Mouse (Mus musculus) MEL-GATA-1-ER (cell line): ENCODE measurements around the gene Hic1.

Experiments
- DNase-seq: peaks from one replicate; pipeline ENCODE4 v3.0.0-alpha.2; 2012; ENCODE audit warnings: low read depth; ENCODE audit errors: extremely low read depth

Gene Hic1

GRCm38 (mm10) chr11:75169405-75170080, at the start of gene Hic1:
Gene Hic1, minus strand, starts transcription at chr11:75169519.
- DNase-seq = no peak

GRCm38 (mm10) chr11:75214081-75214950, 45.0 kb upstream of the Hic1 start:
- no peak for DNase-seq

GRCm38 (mm10) chr11:75213372-75214080, 44.2 kb upstream of the Hic1 start:
- no peak for DNase-seq

- DNase-seq = no peak
Observed at GRCm38 (mm10) chr11:75212876-75213275, 43.6 kb upstream of the Hic1 start.

- DNase-seq = no peak
Observed at GRCm38 (mm10) chr11:75212031-75212667, 42.8 kb upstream of the Hic1 start.

- no peak for DNase-seq
Observed at GRCm38 (mm10) chr11:75210755-75211154, 41.4 kb upstream of the Hic1 start.

- no peak for DNase-seq
Observed at GRCm38 (mm10) chr11:75210093-75210492, 40.8 kb upstream of the Hic1 start.

GRCm38 (mm10) chr11:75209363-75209762, 40.0 kb upstream of the Hic1 start:
- DNase-seq = no peak

GRCm38 (mm10) chr11:75206347-75206746, 37.0 kb upstream of the Hic1 start:
- no peak for DNase-seq

- no peak for DNase-seq
Observed at GRCm38 (mm10) chr11:75204472-75204871, 35.2 kb upstream of the Hic1 start.

GRCm38 (mm10) chr11:75203926-75204325, 34.6 kb upstream of the Hic1 start:
- no peak for DNase-seq

GRCm38 (mm10) chr11:75201721-75202120, 32.4 kb upstream of the Hic1 start:
- no peak for DNase-seq

GRCm38 (mm10) chr11:75200935-75201334, 31.6 kb upstream of the Hic1 start:
- no peak for DNase-seq

- DNase-seq = no peak
Observed at GRCm38 (mm10) chr11:75199951-75200350, 30.6 kb upstream of the Hic1 start.

GRCm38 (mm10) chr11:75198792-75199191, 29.5 kb upstream of the Hic1 start:
- no peak for DNase-seq

- no peak for DNase-seq
Observed at GRCm38 (mm10) chr11:75197956-75198355, 28.6 kb upstream of the Hic1 start.

- DNase-seq = no peak
Observed at GRCm38 (mm10) chr11:75196131-75196530, 26.8 kb upstream of the Hic1 start.

- no peak for DNase-seq
Observed at GRCm38 (mm10) chr11:75194850-75195461, 25.6 kb upstream of the Hic1 start.

- DNase-seq = no peak
Observed at GRCm38 (mm10) chr11:75194121-75194849, 25.0 kb upstream of the Hic1 start.
